In genomic region chr7:79270961-79271387, GRCm38 (mm10) we compare ENCODE assay signal across 11 mouse cellular contexts. TPM values are rescaled to one million over a fixed set of nuclear protein-coding genes. Genes with fewer than 3 reads are reported as not detected.
DNase-seq lines count a peak whose midpoint lies in the region; ATAC-seq and TF ChIP-seq lines count a peak whose summit lies in the region.
"Had no signal": no experiment of that assay in that cellular context is flagged by ENCODE, and none has a peak within 500 bp of the region (broad histone marks: within the 10 kb centered on the region; RNA-seq: fewer than 3 reads in every experiment).

No protein-coding gene starts in this region.

- H3K27me3 ChIP-seq in hindbrain, embryonic 16.5 days (replicated peaks; ENCODE audit: control insufficient read depth, insufficient read depth, low read length) = no peaks in the 10 kb centered on the region
- no peaks in the 10 kb centered on the region for H3K27me3 ChIP-seq in neural tube, embryonic 15.5 days (replicated peaks)
- H3K27me3 ChIP-seq: Patski had no signal

- H3K36me3 ChIP-seq in hindbrain, embryonic 16.5 days (ENCODE audit: control insufficient read depth, insufficient read depth, low read length) = no peaks in the 10 kb centered on the region
- no peaks in the 10 kb centered on the region for H3K36me3 ChIP-seq in neural tube, embryonic 15.5 days

- H3K9me3 ChIP-seq in hindbrain, embryonic 16.5 days (ENCODE audit: control insufficient read depth, low read length) = no peaks in the 10 kb centered on the region
- no peaks in the 10 kb centered on the region for H3K9me3 ChIP-seq in neural tube, embryonic 15.5 days (replicated peaks)

- intact Hi-C loops in left cerebral cortex, postnatal 4 days (cut with DNase I) = no loop called here
- intact Hi-C loops in left cerebral cortex, adult 2 months (cut with DNase I) = loop anchor here (1.0 to 10.0 kb wide), 3 partner anchors 15 to 194 kb away; partner anchors contain the start of gene Polg

- no peak for TF ChIP-seq CTCF in left cerebral cortex, adult 2 months (IDR thresholded peaks at IDR 0.05)

- DNase-seq in left cerebral cortex, adult 11 months (ENCODE audit: low spot score) = peak; percentile 73
- DNase-seq in left cerebral cortex, postnatal 4 days = no peak
- DNase-seq in adrenal gland, postnatal 14 days = peak; percentile 64
- DNase-seq in left cerebral cortex, adult 2 months (ENCODE audit: extremely low spot score in 1 of 2, low spot score in 2 of 2) = peak; percentile 50 to 64
- peak; percentile 79 for DNase-seq in right cerebral cortex, postnatal 25 days
- DNase-seq: cerebellum, postnatal 14 days; thymus, postnatal 4 days had no signal

- no peak for ATAC-seq in granulocyte monocyte progenitor cell, adult 5-6 weeks (replicated peaks; ENCODE audit: poor library complexity, severe bottlenecking)
- ATAC-seq in hindbrain, embryonic 16.5 days = no peak
- ATAC-seq in neural tube, embryonic 15.5 days (ENCODE audit: low FRiP score) = no peak
- ATAC-seq: Patski had no signal

- no peak overlapping the region for H3K4me2 ChIP-seq in hindbrain, embryonic 16.5 days (ENCODE audit: low read length)
- H3K4me2 ChIP-seq in neural tube, embryonic 15.5 days = no peak overlapping the region

- H3K9ac ChIP-seq in hindbrain, embryonic 16.5 days (ENCODE audit: low read depth, low read length) = no peak overlapping the region
- no peak overlapping the region for H3K9ac ChIP-seq in neural tube, embryonic 15.5 days (replicated peaks)

- H3K4me3 ChIP-seq in left cerebral cortex, adult 2 months = no peak overlapping the region
- no peak overlapping the region for H3K4me3 ChIP-seq in hindbrain, embryonic 16.5 days (ENCODE audit: low read length)
- H3K4me3 ChIP-seq in neural tube, embryonic 15.5 days (replicated peaks) = no peak overlapping the region

- H3K27ac ChIP-seq in left cerebral cortex, adult 2 months = peak overlapping the region; percentile 78
- H3K27ac ChIP-seq in hindbrain, embryonic 16.5 days (ENCODE audit: low read depth, low read length) = no peak overlapping the region
- H3K27ac ChIP-seq in neural tube, embryonic 15.5 days (replicated peaks) = no peak overlapping the region

- peaks cover 20% of the 10 kb centered on the region for H3K4me1 ChIP-seq in hindbrain, embryonic 16.5 days (ENCODE audit: control insufficient read depth, insufficient read depth, low read depth, low read length)
- peaks cover 34% of the 10 kb centered on the region for H3K4me1 ChIP-seq in neural tube, embryonic 15.5 days

- WGBS in hindbrain, embryonic 16.5 days = 81% methylated on average over 9 of the region's 9 CpGs
- WGBS in neural tube, embryonic 15.5 days = 88% methylated on average over 9 of the region's 9 CpGs

RNA-seq across cellular contexts. Expression of gene Abhd2, which starts 2.0 kb away (rescaled TPM):
- 100 to 1,000 TPM; 112 to 114 TPM for total RNA-seq in left cerebral cortex, postnatal 4 days (2021)
- total RNA-seq in adrenal gland, postnatal 14 days (2021) = 485 and 569 TPM in 2 replicates
- 100 to 1,000 TPM; 103 to 116 TPM for total RNA-seq in left cerebral cortex, adult 2 months (2021)
- total RNA-seq in granulocyte monocyte progenitor cell, adult 5-6 weeks (2014; fragmentation: Nextera tagmentation) = 55.3 and 56.0 TPM in 2 replicates
- total RNA-seq in granulocyte monocyte progenitor cell, adult 5-6 weeks (2017) = 33.3 and 33.4 TPM in 2 replicates
- polyA plus RNA-seq in hindbrain, embryonic 16.5 days (2015; fragmentation: Nextera tagmentation; extraction: Ambion mirVana) = 16.3 and 21.4 TPM in 2 replicates
- polyA plus RNA-seq in neural tube, embryonic 15.5 days (2015; fragmentation: Nextera tagmentation; extraction: Ambion mirVana) = 15.6 TPM in 2 replicates
